Mouse (Mus musculus): ENCODE data around the gene Btbd9.

GRCm38 (mm10) chr17:30495567-30495966, 80.7 kb downstream of the Btbd9 start:
- TF ChIP-seq POLR2A (IDR thresholded peaks at IDR 0.05; ENCODE audit: insufficient read depth, low read length) (no peak), CTCF (IDR thresholded peaks at IDR 0.05; ENCODE audit: low read depth, low read length) (no peak), EP300 (IDR thresholded peaks at IDR 0.05; ENCODE audit: insufficient read depth, low read depth, low read length) (no peak)
